In the genomic region with DNA sequence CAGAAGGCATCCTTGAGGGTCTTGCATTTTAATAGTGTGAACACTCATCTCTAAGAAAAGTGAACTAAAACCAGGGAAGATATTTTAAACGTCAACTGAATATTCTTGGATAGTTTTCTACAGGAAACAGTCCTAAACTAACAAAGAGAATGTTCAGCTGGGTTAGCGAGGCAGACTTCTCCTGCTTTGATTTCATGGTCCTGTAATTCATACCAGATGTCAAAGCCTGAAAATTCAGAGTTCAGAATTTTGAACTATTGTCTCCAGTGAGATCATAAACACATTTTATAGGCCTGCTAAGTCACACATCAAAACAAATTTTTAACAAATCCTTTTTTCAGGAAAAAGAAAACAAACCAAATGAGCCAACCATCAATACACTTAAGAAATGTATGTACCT, we compare ENCODE assay signal across 29 mouse cellular contexts.
DNase-seq lines count a peak whose midpoint lies in the region; ATAC-seq and TF ChIP-seq lines count a peak whose summit lies in the region.
"Had no signal": no experiment of that assay in that cellular context is flagged by ENCODE, and none has a peak within 500 bp of the region (broad histone marks: within the 10 kb centered on the region; RNA-seq: fewer than 3 reads in every experiment).

No protein-coding gene starts in this region.

- TF ChIP-seq CTCF in cerebellum, adult 2 months (IDR thresholded peaks at IDR 0.05; ENCODE audit: borderline replicate concordance, insufficient read depth, low read depth, low read length), result no peak

- peak; percentile 24; the same call in 1 of the 2 replicates for ATAC-seq in embryonic facial prominence, embryonic 14.5 days (ENCODE audit: low read depth)
- ATAC-seq in midbrain, embryonic 11.5 days (ENCODE audit: low FRiP score), result no peak
- ATAC-seq: forebrain, embryonic 14.5 days; hindbrain, embryonic 16.5 days; intestine, embryonic 15.5 days; midbrain, embryonic 16.5 days had no signal

- no peak for TF ChIP-seq POLR2A in cerebellum, adult 2 months (IDR thresholded peaks at IDR 0.05; ENCODE audit: borderline replicate concordance, insufficient read depth, low read length)

- no peaks in the 10 kb centered on the region for H3K27me3 ChIP-seq in embryonic facial prominence, embryonic 14.5 days (replicated peaks; ENCODE audit: control insufficient read depth, insufficient read depth, low read length)
- H3K27me3 ChIP-seq in limb, embryonic 10.5 days (ENCODE audit: low read depth, poor library complexity, severe bottlenecking), result no peaks in the 10 kb centered on the region
- H3K27me3 ChIP-seq in cerebellum, adult 2 months (ENCODE audit: control insufficient read depth, insufficient read depth, low read length), result no peaks in the 10 kb centered on the region
- no peaks in the 10 kb centered on the region for H3K27me3 ChIP-seq in midbrain, embryonic 11.5 days (ENCODE audit: control insufficient read depth, insufficient read depth, low read length)
- H3K27me3 ChIP-seq: intestine, embryonic 15.5 days; liver, embryonic 15.5 days; lung, embryonic 15.5 days; neural tube, embryonic 12.5 days had no signal

- H3K27ac ChIP-seq in embryonic facial prominence, embryonic 14.5 days (replicated peaks; ENCODE audit: low read depth, low read length), result peak overlapping the region; percentile 68
- peak overlapping the region; percentile 71 for H3K27ac ChIP-seq in limb, embryonic 10.5 days
- H3K27ac ChIP-seq in cerebellum, adult 2 months (ENCODE audit: insufficient read depth, low read length), result no peak overlapping the region
- no peak overlapping the region for H3K27ac ChIP-seq in midbrain, embryonic 11.5 days (ENCODE audit: low read depth, low read length)
- H3K27ac ChIP-seq: heart, adult 2 months; intestine, embryonic 15.5 days; left cerebral cortex, adult 2 months; liver, embryonic 15.5 days; midbrain, embryonic 10.5 days; neural tube, embryonic 12.5 days; stomach, postnatal 0 days had no signal

- WGBS in embryonic facial prominence, embryonic 14.5 days, result 27% methylated on average over 2 of the region's 2 CpGs
- 19% methylated on average over 2 of the region's 2 CpGs for WGBS in limb, embryonic 10.5 days
- whole genome bisulfite sequencing in cerebellum, adult 2 months, result 65% methylated on average over 2 of the region's 2 CpGs
- 75% methylated on average over 2 of the region's 2 CpGs for WGBS in midbrain, embryonic 11.5 days

- H3K36me3 ChIP-seq in embryonic facial prominence, embryonic 14.5 days (ENCODE audit: control insufficient read depth, insufficient read depth, low read length), result peaks cover 10% of the 10 kb centered on the region; the same call in 1 of the 2 replicates
- H3K36me3 ChIP-seq in limb, embryonic 10.5 days, result peaks cover 19% of the 10 kb centered on the region
- H3K36me3 ChIP-seq in midbrain, embryonic 11.5 days (ENCODE audit: control insufficient read depth, insufficient read depth, low read length), result no peaks in the 10 kb centered on the region
- H3K36me3 ChIP-seq: intestine, embryonic 15.5 days; liver, embryonic 15.5 days; lung, embryonic 15.5 days; midbrain, embryonic 10.5 days; neural tube, embryonic 12.5 days had no signal

- H3K9me3 ChIP-seq in embryonic facial prominence, embryonic 14.5 days (ENCODE audit: control insufficient read depth, low read length), result no peaks in the 10 kb centered on the region
- no peaks in the 10 kb centered on the region for H3K9me3 ChIP-seq in limb, embryonic 10.5 days (replicated peaks)
- no peaks in the 10 kb centered on the region for H3K9me3 ChIP-seq in midbrain, embryonic 11.5 days (ENCODE audit: control insufficient read depth, low read length)
- H3K9me3 ChIP-seq: intestine, embryonic 15.5 days; liver, embryonic 15.5 days; lung, embryonic 15.5 days; midbrain, embryonic 10.5 days; neural tube, embryonic 12.5 days had no signal

- no peak overlapping the region for H3K4me2 ChIP-seq in embryonic facial prominence, embryonic 14.5 days (ENCODE audit: low read depth, low read length)
- no peak overlapping the region for H3K4me2 ChIP-seq in midbrain, embryonic 11.5 days
- H3K4me2 ChIP-seq: intestine, embryonic 15.5 days; liver, embryonic 15.5 days; lung, embryonic 15.5 days; neural tube, embryonic 12.5 days had no signal

- no peak overlapping the region for H3K9ac ChIP-seq in embryonic facial prominence, embryonic 14.5 days (ENCODE audit: low read depth, low read length)
- H3K9ac ChIP-seq in midbrain, embryonic 11.5 days (ENCODE audit: low read length), result no peak overlapping the region
- H3K9ac ChIP-seq: intestine, embryonic 15.5 days; liver, embryonic 15.5 days; lung, embryonic 15.5 days; neural tube, embryonic 12.5 days had no signal

- H3K4me1 ChIP-seq in embryonic facial prominence, embryonic 14.5 days (ENCODE audit: control insufficient read depth, insufficient read depth, low read length), result peaks cover 26% of the 10 kb centered on the region
- H3K4me1 ChIP-seq in limb, embryonic 10.5 days, result peaks cover 33% of the 10 kb centered on the region
- no peaks in the 10 kb centered on the region for H3K4me1 ChIP-seq in cerebellum, adult 2 months (ENCODE audit: control insufficient read depth, insufficient read depth, low read length)
- no peaks in the 10 kb centered on the region for H3K4me1 ChIP-seq in midbrain, embryonic 11.5 days (ENCODE audit: control insufficient read depth, insufficient read depth, low read length)
- H3K4me1 ChIP-seq: intestine, embryonic 15.5 days; liver, embryonic 15.5 days; lung, embryonic 15.5 days; neural tube, embryonic 12.5 days had no signal

- DNase-seq in embryo, embryonic 10.5 days (ENCODE audit: low spot score), result peak; percentile 40
- no peak for DNase-seq in embryo, embryonic 9.5 days (ENCODE audit: extremely low spot score)
- peak; percentile 20 for DNase-seq in 3T3-L1 (ENCODE audit: low read depth, low spot score)
- DNase-seq in embryonic facial prominence, embryonic 14.5 days (ENCODE audit: low spot score), result peak; percentile 83
- DNase-seq in limb, embryonic 10.5 days (ENCODE audit: low spot score), result no peak
- no peak for DNase-seq in heart, postnatal 4 days
- DNase-seq in cerebellum, adult 2 months, result no peak
- DNase-seq in midbrain, embryonic 11.5 days (ENCODE audit: low spot score, missing footprints), result no peak
- DNase-seq: adrenal gland, postnatal 36 days; cerebellum, adult 8-10 months; cerebellum, postnatal 25 days; heart, adult 2 months; heart, postnatal 14 days; kidney, adult 2 months; kidney, postnatal 14 days; right cerebral cortex, adult 18-20 months; spleen, adult 18-20 months; thymus, adult 18-20 months; thymus, postnatal 25 days had no signal

- no peak overlapping the region for H3K4me3 ChIP-seq in embryonic facial prominence, embryonic 14.5 days (ENCODE audit: low read depth, low read length)
- H3K4me3 ChIP-seq in limb, embryonic 10.5 days, result no peak overlapping the region
- no peak overlapping the region for H3K4me3 ChIP-seq in cerebellum, adult 2 months (replicated peaks; ENCODE audit: insufficient read depth, low read depth, low read length)
- no peak overlapping the region for H3K4me3 ChIP-seq in midbrain, embryonic 11.5 days (ENCODE audit: low read depth, low read length)
- H3K4me3 ChIP-seq: heart, adult 2 months; intestine, embryonic 15.5 days; left cerebral cortex, adult 2 months; liver, embryonic 15.5 days; lung, embryonic 15.5 days; midbrain, embryonic 10.5 days; neural tube, embryonic 12.5 days had no signal

Comparison
In these comparisons a context has a peak if more than half of its experiments do, and no peak if none do; other contexts are left out.
1. DNase-seq: peak in embryo, embryonic 10.5 days (single experiment), 3T3-L1 (single experiment) and embryonic facial prominence, embryonic 14.5 days (single experiment); none in embryo, embryonic 9.5 days (single experiment), limb, embryonic 10.5 days (single experiment), heart, postnatal 4 days (single experiment), cerebellum, adult 2 months (0 of 2) and midbrain, embryonic 11.5 days (single experiment).
2. H3K27ac ChIP-seq: peak in embryonic facial prominence, embryonic 14.5 days (single experiment) and limb, embryonic 10.5 days (single experiment); none in cerebellum, adult 2 months (single experiment) and midbrain, embryonic 11.5 days (single experiment).